In the genomic region with DNA sequence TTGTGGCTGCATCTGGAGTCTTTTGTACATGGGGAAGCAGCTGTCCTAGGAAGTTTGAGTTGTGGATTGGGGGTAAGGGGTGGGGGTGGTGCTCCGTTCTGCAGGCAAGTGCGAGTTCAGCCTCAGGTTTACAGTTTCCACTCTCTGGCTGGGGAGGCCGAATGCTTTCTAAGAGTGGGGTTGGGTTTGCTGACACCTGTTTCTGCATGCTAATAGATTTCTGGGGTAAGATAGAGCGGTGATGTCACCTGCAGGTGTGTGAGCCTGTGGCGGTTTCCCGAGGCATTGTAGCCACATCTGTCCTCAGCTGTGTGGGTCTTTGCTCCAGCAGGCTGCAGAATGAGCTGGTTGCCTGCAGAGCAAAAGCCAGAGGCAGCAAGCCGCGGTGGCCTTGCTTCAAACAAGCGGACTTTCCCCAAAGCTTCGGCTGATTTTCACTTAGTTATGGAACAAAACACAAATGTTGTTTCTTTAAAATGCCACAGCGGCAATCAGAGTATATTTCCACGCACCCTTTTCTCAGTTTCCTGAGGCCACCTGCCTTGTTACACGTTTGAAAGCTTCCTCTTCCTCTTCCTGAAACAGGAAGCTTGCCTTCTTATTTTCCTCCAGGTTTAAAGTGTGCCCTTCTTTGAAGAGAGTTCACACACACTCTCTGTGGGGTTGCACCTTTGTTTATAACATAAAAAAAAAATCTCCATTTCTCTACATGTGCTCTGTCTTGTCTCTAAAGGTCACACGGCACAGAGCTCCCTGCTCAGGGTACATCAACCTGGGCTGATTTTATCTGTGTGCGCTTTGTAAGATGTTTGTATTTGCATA, we compare ENCODE assay signal across 1 mouse cellular context.
TF ChIP-seq lines count a peak whose summit lies in the region.

No protein-coding gene starts in this region.

TF ChIP-seq in CH12.LX, 34 proteins besides CTCF, POLR2A, EP300 and RAD21 (continued from another document):
- TF ChIP-seq UBTF (IDR thresholded peaks at IDR 0.05; ENCODE audit: low read depth, low read length) (0 out of 2 replicates have a peak, but pooled peaks have one; percentile 25), USF1 (IDR thresholded peaks at IDR 0.05; ENCODE audit: low read depth, low read length) (no peak), GABPA (IDR thresholded peaks at IDR 0.05; ENCODE audit: insufficient replicate concordance, low read depth, low read length) (no peak), HCFC1 (IDR thresholded peaks at IDR 0.05; ENCODE audit: low read depth, low read length) (no peak), NELFE (IDR thresholded peaks at IDR 0.05; ENCODE audit: low read depth, low read length) (no peak)
